Mouse (Mus musculus) c-Kit-positive CD71-positive TER-119-positive erythroid progenitor cells, embryonic 14.5 days (primary cell): ENCODE results near the gene P2rx3.
A peak's percentile ranks its signal among the peaks of the same experiment; 100 is the strongest.

ENCODE experiments used
- DNase-seq: peaks from one replicate; pipeline ENCODE4 v3.0.0-alpha.2; 2013; ENCODE audit warnings: low spot score

The P2rx3 gene

DNA sequence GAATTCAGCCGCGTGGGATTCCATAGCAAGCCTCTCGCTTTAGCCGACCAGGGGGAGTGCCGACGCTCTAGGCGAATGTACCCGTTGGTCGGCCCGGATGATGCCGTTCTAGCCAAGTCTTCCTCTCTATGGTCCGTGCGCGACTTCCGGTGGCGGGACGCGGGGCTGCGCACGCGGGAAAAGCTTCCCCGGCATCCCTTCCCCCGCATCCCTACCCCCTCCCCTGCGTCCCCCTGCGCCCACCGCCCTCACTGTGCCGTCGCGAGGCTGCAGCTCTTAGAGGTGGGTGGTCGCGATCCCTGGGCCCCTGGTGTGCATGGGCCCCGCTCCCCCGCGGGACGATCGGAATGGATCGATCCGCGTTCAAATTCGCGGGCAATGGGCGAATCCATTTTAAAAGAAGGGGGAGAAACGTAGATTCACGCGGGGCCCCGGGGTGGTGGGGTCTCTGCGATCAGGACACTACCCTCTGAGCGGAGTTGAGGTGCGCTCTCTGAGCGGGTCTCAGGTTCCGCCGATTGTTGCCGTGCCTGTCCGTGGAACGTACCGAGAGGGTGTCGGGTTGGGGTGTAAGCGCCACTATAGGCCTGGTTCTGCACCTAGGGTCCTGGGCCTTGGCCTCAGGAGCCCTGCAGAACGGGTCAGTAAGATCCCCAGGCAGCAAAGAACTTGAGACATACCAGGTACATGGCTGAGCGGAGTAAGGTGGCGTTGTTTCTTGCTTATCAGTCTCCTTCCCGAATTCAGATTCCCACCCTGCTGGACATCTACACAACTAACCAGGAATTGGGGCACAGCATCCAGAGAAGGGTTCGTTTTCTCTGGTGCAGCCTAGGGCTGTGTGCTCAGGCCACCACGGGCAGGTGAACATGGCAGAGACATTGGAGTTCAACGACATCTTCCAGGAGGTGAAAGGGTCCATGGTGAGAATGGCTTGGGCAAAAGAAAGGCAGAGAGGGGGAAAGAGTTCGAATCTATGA is at the start of gene P2rx3, which contains the start of gene Ssrp1:
P2rx3 (minus strand) TSS at position 416 of the 980 bp plus-strand sequence.
Ssrp1 (plus strand) TSS at position 188 of the 980 bp plus-strand sequence.
- peak; percentile 89 for DNase-seq

DNA sequence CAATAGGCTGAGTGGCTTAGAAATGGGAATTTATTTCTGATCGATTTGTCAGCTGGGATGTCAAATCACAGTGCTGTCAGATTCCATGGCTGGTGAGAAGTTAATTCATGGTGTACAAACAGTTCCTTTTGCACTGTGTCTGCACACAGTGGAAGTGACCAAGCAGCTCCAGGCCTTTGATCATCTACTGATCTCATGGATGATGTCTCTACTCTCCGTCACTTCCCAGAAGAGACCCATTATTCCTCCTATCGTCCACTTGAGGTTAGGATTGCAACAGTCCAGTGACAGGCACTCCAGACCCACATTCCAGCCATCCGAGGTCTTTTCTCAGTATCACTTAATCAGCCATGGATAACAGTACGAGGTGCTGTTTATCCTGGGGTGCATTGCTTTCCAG is 36.5 kb upstream of the P2rx3 start:
- DNase-seq, result no peak

DNA sequence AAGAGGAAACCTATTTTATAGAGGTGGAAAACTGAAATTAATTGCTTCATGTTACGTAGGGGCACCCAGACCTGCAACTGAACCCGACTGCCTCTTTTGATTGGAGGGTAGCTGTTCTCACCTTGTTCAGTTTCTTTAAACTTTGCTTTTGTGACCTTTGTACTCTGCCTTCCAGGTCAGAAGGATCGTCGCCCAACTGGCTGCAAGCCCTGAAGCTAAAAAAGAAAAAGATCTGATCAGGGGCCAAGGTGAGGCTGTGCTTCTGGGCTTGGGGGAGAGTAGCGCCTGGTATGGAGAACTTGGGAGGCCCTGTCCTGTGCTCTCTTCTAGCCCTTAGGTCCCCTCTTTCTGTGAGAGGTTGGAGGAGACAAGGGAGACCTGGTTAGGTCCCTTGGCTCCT is 34.7 kb upstream of the P2rx3 start:
- no peak for DNase-seq

DNA sequence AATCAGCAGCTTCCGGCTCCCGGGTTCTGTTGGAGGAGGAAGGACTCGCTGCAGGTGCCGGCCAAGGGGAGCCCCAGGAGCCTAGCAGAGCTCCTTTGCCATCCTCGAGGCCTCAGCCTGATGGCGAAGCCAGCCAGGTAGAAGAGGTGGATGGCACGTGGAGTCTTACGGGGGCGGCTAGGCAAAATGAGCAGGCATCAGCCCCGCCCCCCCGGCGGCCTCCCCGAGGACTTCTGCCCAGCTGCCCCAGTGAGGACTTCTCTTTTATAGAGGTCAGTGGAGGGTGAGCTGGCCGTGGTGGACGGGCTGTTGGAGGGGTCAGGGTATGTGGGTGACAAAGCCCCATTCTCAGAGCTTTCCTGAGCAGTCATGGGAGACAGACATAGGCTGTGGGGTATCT is 32.8 kb upstream of the P2rx3 start:
- no peak for DNase-seq

DNA sequence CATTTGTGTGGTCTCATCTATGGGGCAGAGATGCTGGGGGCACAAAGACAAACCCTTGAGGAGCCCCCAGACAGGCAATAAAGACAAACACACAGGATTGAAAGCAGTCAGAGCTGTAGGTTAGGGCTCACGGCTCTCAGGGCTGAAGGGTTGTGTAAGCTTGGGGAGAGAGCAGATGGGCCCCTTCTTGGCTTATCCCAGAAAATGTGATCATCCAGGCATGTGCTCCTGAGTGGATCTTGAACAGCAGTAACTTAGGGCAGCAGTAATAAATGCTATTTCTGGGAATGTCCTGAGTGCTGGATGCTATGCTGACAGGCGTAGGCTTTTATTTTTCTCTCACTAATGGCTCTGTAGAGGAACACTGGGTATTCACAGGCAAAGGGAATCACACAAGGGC is 31.4 kb upstream of the P2rx3 start:
- DNase-seq, result no peak

DNA sequence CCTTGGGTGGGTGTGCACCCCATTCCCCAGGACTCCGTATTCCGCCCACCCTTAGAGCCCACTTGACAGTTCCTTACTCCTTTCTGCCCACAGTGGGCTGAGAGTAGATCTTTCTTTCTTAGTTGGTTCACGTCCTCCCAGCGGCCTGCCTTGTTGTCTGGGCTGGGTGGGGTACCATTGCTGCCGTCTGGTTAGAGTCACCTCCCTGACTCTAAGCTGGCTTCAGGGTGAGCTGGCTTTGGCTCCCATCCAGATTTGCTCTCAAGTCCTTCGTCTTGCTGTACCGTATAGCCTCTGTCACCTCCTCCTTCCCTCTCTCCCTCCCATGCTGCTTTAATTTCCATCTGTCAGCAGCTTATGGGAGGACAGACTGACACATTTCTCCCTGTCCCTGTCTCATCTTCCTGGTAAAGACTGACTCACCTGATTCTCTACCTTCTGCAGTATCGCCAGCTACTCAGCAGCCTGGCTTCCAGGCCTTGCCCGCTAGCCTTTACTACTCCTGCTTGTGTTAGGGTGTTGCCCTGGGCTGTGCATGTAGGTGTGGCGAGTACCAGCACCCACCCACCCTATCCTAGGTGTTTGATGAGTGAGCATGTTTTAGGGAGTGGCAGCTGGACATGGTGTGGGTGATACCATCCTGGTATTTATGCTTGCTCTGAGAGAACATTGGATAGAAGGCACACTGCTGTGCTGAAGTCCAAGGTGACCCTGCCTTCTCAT is 30.8 kb upstream of the P2rx3 start:
- no peak for DNase-seq

DNA sequence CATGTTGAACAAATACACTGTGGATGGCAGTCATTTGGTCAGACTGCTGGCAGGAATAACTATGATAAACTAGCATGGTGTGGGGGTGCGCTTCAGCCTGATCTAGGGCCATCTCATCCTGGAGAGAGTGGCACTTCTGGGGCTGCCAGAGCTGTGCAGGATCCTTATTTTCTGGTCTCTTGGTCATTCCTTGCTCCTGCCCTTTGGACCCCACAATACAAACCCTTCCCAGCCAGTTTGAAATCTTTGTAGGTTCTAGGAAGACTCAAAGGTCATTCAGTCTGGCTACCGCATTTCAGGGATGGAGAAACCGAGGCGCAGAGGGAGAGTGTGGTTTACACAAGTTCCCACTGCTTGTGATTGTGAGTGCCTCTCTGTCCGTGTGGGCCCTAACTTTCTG is 29.7 kb upstream of the P2rx3 start:
- no peak for DNase-seq

DNA sequence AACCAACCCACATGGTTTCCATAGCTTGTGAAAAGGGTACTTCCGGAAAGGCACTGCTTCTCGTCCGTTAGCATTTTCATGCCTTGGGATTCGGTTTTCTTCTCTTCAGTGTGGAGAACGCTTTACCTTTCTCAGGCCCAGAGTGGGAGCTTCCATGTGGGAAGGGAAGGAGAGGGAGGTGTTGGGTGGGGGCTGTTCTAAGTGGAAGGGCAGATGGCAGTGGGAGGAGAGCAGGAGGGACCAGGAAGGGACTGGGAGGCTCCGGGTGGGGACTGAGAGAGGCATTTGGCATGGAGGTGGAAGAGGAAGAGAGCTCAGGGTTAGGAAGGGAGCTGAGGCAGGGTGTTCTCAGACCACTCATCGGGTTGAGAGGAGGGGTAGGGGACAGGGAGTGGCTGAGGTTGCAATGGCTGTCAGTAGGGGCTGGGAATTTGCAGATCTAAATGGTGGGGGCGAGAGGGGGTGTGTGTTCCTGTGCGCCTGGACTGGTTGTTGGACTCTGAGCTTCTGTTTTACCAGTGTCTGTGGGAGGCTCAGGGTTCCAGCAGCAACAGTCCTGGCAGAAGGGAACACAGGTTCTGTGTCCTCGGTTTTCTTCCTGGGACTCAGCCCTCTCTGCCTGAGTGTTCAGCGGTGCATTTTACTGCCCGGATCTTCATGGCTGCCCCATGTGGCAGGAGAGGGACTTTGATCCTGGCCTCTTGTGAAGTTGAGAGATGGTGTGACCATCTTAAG is 28.0 kb upstream of the P2rx3 start:
- no peak for DNase-seq

DNA sequence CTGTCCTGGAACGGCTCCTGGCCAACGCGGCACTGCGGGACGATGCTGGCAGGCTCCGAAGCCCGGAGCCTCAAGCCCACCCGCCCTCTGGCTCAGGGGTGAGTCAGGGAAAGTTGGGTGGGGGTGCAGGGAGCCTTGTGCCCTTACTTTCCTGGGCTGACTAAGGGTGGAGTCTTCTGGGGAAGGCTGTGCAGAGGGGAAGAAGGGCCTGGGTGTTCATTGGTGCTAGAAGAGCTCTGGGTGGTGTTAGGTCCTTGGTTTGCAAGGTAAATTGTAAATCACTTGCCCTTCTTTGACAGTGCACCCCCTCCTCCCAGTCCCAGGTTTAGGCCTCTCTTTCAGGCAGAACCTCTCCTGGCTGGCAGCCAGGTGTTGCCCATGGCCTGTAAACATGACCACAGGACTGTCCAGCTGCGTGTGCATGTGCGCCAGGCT is 23.9 kb upstream of the P2rx3 start:
- DNase-seq, result no peak

DNA sequence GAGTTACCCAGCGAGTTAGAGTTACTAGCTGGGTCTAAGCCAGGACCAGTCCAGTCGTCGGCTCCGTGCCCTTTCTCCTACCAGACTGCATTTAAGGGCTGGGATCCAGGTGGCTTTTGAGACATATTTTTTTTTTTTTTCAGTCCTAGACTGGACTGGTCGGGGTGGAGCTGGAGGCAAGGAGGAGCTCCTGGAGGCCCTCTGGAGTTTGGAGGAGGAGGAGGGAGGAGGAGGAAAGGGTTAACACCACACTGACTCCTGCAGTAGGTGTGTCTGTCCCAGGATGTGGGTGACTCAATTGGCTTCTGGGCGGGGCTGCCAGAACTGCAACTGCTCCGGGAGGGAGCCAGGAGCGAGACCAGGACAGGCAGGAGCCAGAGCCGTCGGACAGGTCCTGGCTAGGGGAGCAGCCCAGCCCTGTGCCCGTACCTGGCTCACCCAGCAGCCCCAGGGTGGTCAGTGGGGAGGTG is 23.4 kb upstream of the P2rx3 start:
- no peak for DNase-seq

DNA sequence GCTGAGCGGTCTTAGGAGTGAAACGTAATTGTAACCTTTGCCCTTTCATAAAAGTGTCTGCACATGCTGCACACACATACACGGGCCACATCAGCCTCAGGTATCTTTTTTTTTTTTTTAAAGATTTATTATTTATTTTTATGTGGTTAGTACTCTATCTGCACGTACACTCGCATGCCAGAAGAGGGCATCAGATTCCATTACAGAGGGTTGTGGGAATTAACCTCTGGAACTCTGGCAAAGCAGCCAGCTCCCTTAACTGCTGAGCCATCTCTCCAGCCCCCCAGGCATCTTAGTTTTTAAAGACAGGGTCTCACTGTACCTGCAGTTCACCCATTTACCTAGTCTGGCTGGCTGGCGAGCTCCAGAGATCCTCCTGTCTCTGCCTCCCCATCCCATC is 22.4 kb upstream of the P2rx3 start:
- DNase-seq, result no peak

DNA sequence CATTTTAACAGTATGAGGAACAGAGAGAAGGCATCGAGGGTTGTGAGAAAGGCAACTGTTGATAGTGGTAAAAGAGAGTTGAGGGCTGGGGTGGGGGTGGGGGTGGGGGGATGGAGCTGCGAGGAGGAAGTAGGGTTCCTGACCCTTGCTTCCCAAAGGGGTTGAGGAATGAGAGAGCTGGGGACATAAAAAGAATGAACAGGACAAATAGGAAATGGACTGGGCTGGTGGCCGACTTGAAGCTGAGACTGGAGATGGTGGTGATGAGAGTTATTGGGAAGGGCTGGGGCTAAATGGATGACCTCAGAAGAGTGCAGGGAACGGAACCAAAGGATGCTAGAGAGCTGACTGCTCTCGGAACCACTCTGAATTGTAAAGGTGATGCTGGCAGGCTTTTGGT is 19.4 kb upstream of the P2rx3 start:
- DNase-seq, result no peak

DNA sequence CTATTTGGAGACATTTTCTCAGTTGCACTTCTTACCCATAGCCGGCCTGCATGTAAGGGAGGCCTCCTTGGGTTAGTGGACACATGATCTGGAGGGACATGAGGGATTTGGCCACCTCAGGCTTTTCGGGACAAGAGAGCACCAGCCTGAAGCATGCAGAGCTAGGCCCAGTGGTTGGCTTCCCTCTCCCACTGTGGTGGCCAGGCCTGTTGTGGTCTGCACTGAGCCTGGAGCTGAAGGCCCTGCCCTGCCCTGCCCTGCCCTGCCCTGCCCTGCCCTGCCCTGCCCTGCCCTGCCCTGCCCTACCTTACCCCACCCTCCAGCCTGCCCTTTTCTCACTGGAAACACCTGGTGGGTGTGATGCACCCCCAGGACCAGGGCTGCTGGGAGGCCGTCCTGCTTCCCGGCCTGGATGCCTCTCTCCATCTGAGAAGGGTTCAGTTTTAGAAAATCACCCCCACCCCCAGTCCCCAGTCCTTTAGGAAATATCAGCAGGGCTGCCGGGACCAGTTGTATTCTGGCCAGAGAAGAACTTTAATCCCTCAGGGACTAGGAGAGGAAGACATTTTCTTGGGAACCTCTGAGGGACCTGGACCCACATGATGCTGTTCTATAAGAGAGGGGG is 16.0 kb upstream of the P2rx3 start:
- no peak for DNase-seq

DNA sequence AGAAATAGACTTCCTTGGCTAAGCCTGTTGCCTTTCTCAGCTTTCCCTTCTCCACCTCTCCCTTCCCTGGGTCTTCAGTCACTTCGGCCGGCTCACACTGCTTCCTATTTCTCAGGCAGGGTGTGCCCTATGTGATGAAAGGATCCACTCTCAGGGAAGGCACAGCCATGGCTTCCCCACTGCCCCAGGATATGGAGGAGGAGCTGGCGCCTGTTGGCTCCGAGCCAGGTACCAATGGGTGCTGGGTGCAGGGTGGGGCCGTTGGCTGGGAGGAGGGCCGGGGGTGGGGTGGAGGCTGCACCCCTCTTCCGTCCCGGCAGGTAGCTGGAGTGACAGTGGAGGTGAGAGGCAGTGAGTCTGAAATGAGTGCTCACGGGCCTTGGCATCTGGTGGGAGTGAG is 13.5 kb upstream of the P2rx3 start:
- DNase-seq, result no peak

DNA sequence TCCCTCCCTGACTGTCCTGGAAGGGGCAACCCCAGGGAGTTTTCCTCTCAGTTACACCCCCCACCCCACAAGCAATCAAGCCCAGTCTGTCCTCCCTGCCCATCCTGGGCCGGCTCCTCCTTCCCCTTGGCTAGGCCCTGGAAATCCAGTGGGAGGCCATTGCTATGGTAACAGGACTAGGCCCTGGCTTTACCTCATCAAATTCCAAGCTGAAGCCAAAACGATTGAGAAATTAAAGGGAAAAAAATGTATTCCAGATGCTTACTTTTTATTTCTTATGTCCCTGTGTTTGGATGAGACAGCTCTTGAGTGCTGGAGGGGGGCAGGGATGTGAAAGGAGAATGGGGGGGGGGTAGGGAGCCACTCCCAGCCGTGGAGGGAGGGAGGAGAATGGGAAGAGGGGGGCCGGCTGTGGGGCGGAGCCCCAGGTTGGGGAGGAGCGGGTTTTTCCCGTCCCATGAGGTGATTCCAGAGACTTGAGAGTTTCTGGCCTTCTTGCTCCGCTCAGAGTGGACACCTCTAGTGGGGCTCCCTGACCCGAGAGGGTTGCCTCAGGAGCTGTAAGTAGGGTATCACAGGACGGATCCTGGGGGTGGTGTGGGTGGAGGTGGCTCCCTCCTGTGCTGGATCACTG is 12.9 kb upstream of the P2rx3 start:
- no peak for DNase-seq

DNA sequence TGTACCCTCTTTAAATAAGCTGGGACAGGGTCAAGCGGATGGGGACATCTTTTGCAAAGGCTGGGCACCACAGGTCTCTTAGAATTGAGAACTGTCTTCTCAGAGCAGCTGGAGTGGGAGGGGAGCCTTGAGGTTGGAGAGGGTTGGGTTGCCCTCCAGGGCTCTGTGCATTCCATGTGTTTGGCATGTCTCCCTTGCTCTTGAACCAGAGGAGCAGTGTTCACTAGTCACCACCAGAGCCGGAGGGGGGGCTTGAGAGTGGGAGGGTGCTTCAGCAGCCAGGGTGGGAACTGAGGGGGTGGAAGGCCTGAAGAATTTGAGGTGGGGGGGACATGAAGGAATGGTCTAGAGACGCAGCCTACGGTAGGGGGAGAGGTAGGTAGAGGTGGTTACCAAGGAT is 12.0 kb upstream of the P2rx3 start:
- DNase-seq, result no peak

DNA sequence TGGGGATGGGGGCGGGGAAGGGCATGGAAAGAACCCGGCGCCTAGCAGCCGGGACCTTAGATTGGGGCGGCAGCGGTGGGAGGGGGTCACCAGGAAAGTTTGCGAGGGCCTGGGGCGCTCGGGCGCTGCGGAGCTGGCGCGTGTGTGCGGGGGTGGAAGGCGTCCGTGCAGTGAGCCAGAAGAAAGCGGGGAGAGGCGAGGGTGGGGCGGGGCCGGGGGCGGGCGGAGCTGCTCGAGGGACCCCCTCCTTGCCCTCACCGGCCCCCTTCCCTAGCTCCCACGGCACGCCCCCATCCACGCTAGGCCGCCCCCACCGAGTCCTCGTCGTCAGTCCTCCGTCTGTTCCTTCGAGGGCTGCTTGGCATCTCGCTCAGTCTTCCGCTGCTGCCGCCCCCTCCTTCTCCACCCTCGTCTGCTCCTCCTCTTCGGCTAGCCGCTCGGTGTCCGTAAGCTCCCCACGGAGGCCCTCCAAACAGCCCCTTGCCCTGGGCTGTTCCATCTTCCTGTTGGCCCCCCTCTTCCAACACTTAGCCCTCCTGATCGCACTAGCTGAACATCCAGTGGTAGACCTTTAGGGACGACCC is 11.0 kb upstream of the P2rx3 start:
- no peak for DNase-seq

DNA sequence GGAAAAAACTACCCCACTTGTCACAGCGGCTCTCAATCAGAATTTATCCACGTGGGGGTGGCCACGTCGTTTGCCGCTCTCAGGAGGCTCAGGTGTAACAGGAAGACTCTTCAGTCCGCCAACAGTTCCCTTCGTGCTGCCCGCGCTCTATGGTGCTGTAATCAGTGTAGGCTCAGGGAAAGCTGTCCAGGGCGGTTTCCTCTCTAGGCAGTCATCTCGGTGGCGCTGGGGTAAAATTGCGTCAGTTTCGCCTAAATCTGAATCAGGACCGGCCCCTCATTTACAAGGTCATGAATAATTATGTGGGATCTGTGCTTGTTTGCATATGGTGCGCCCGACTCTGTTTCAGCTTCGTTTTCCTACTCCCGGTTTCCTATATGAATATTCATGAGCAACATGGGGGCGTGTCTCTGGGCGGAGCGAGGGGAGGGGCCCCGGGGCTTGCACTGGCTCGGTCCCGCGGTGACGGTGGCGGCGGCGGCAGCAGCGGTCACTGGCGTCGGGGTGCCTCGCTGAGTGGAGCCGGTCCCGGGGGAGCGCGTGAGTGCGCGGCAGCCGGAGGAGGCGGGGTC is 10.4 kb upstream of the P2rx3 start, which contains the start of gene Tnks1bp1:
Tnks1bp1 (plus strand) TSS at position 427 of the 572 bp plus-strand sequence.
- peak; percentile 84 for DNase-seq

DNA sequence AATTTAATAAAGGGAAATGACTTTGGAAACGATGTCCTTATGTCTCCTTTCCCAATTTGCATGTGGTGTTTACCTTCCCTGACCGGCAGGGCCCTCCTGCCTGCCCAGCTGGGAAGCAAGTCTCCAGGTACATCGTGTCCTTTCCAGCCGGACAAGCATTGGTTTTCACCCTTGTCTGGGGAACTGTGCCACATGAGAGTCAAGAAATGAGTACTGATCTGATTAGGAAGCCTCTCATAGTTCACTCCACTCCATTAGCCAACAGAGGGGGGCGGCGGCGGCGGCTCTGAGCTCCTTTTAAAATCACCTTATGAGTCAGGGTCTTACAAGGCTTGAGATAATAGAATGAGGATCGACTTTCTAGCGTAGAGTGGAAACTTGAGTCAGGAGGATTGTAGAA is 9.8 kb upstream of the P2rx3 start:
- DNase-seq, result no peak

DNA sequence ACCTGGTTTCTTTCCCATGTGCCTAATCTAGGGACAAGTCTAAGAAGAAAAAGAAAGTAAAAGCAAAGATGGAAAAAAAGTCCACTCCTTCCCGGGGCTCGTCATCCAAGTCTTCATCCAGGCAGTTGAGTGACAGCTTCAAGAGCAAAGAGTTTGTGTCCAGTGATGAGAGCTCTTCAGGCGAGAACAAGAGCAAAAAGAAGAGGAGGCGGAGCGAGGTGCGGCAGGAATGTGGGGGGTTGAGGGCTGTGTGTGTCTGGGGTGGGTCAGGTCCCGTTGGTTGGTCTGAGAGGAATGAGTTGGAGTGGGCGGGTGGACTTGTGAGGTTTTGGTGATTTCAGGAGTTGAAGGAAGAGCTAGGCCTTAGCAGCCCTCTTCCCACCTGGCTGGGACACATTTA is 9.0 kb upstream of the P2rx3 start:
- DNase-seq, result no peak

DNA sequence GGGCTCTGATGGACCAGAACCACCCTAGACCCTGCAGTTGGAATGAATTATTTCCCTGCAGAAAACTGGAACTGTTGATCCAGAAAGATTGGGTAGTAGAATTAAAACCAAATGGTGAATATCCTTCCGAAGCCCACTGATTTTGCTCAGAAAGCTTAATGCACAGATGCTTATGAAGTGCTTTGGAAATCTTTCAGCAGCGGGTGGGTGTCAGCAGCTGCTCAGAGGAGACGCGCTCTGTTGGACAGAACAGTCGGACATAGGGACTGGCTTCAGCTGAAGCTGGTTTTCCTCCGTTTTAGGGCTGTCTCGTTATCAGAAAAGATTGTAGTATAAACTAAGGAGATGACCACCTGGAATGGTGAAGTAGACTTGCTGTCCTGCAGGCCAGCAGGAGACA is 6.4 kb upstream of the P2rx3 start:
- no peak for DNase-seq
